Mouse (Mus musculus) testis, adult 2 months (tissue): Measurements from ENCODE around the gene Per1.

Experiments used
- CTCF ChIP-seq: fragments of 200-500 bp; IDR thresholded peaks from 2 replicates; pipeline ENCODE4 v1.5.1; 2012; ENCODE audit warnings: low read depth, mild to moderate bottlenecking, inconsistent platforms, low read length, moderate library complexity; ENCODE audit not compliant: control insufficient read depth, insufficient read depth, insufficient replicate concordance
- POLR2A ChIP-seq: fragments of 200-500 bp; IDR thresholded peaks from 2 replicates; pipeline ENCODE4 v1.6.1; 2012; ENCODE audit warnings: low read depth, mild to moderate bottlenecking, inconsistent platforms, low read length, moderate library complexity; ENCODE audit not compliant: control insufficient read depth

- no peak for TF ChIP-seq POLR2A
- TF ChIP-seq CTCF = 0 out of 2 replicates have a peak, but pooled peaks have one; percentile 11
These were observed 36.2 kb upstream of the Per1 start for GRCm38 (mm10) chr11:69058729-69059356.
